Mouse (Mus musculus) adipocyte (in vitro differentiated cells): ENCODE measurements around the gene Pola2.
A peak's percentile ranks its signal among the peaks of the same experiment; 100 is the strongest.

Experiments
- DNase-seq: peaks from one replicate; pipeline ENCODE4 v3.0.0-alpha.2; 2016; ENCODE audit warnings: low spot score

The Pola2 gene

GRCm38 (mm10) chr19:5937095-5937835 lies 26.7 kb downstream of the Pola2 start:
- no peak for DNase-seq

- DNase-seq = no peak
Observed at GRCm38 (mm10) chr19:5935691-5936090, 28.3 kb downstream of the Pola2 start.

GRCm38 (mm10) chr19:5935266-5935665 lies 28.7 kb downstream of the Pola2 start:
- DNase-seq = no peak

DNA sequence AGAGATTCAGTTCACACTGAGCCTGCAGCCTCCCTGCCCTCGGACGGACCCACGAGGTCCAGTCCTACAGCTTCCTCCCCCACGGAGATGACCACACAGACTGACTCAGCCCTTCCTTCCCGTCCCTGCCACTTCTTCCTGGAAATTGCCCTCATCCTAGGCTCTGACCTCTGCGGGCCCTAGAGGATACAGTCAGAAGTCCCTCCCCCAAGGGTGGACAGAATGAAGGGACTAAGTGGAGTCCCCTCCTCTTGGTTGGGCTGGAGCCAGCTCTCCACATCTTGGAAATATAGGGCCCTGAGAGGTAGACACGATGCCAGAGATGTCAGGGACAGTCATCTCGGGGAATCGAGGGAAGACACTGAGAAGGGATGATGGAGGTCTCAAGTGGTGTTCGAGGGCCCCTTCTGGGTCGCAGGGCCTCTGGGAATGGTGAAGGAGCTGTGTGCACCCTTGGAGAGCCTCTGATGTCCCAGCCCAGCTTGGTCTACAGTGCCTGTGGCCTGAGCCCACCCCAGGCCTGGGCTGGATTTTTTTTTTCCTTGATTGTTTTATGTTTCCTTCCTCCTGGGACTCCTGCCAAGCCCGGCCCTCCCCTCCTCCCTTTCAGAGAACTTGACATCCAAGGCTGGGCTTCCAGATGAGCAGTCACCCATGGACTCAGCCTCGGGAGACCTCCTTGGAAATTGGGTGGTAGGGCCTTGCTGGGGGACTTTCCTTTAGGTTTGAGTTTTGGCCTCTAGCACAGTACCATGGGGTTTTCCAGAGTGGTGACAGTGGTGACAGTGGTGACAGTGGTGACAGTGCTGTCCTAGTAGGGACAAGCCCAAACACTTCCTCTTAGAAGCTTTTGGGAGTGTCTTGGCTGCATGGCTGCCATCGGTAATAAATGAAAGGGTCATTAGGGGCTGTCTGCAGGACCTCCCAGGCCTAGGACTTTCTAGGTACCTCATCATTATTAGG lies 34.1 kb downstream of the Pola2 start:
- peak; percentile 54 for DNase-seq

DNA sequence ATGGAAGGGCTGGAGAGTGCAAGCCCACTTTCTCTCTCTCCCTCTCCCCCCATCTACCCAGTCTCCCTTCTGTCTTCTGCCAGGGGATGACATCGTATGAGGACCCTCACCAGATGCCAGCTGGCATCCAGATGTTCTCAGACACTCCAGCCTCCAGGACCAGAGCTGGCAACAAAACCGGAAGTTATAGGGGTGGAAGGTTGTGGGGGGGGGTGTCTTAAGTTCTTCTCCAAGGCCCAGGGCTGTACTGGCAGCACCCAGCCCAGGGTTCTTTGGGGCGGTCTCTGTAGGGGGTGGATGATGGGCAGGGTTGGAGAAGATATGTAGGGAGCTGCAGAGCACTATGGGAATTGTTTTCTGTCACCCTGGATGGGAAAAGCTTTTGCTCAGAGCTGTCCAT lies 35.5 kb downstream of the Pola2 start:
- DNase-seq = peak; percentile 84

- peak; percentile 77 for DNase-seq
Observed at GRCm38 (mm10) chr19:5928104-5928503, 35.9 kb downstream of the Pola2 start.

GRCm38 (mm10) chr19:5927532-5927931 lies 36.5 kb downstream of the Pola2 start:
- no peak for DNase-seq

DNA sequence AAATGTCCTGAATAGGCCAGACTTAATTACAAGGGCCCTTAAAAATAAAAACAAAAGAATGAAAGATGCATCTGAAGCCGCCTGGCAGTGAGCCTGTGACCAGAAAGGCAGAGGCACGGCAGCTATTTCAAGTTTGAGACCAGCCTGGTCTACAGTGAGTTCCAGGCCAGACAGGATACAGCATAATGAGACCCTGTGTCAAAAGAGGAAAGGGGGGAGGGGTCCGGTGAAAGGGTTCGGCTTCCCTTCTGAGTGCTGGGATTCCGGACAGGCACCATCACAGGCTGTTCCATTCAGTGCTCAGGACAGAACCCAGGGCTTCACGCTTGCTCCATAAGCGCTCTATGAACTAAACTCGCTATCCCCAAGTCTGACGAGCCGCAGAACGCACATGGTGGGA lies 37.0 kb downstream of the Pola2 start:
- DNase-seq = no peak

DNA sequence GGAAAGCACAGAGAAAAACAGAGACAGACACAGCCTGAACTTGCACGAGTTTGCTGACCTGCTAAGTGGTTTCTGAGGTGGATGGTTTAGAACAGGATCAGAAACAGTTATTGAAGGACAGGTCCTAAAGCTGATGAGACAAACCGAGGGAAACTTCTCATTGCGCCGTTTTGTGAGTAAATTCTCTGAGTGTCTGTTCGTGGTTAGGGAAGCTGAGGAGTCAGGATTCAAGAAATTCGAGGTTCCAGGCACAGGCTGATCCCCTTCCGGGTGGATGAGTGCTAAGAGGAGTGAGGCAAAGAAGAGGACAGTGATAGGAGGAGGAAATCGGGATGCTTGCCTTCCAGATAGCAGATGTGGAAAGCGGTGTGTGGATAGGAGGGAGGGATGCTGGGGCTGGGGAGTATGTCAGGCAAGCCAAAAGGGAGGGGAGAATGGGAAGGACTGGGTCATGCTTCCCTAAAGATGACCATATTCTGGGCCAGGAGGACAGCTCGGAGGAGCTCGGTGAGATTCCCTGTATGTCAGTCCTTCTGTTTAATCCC lies 38.6 kb downstream of the Pola2 start:
- DNase-seq = peak; percentile 46

DNA sequence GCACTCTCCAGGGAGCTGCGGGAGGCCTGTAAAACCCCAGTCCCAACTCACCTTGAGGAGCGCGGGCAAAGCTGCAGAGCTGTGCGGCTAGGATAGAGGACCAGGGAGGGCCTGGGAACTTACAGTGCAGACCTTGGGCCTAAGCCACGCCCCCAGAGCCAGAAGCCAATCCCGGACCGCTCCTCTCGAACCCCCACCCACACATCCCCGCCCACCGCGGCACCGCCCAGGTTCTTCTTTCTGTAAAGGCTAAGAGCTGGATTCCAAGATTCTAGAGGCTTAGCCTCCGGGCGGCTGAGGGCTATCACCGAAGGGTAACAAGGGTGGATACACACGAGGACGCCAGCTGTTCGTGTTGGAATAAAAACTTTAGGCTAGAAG lies 39.3 kb downstream of the Pola2 start, which contains the start of gene Cdc42ep2:
Cdc42ep2 (minus strand) TSS at position 104 of the 381 bp plus-strand sequence.
- DNase-seq = peak; percentile 99

GRCm38 (mm10) chr19:5923990-5924712 lies 39.9 kb downstream of the Pola2 start:
- peak; percentile 88 for DNase-seq

DNA sequence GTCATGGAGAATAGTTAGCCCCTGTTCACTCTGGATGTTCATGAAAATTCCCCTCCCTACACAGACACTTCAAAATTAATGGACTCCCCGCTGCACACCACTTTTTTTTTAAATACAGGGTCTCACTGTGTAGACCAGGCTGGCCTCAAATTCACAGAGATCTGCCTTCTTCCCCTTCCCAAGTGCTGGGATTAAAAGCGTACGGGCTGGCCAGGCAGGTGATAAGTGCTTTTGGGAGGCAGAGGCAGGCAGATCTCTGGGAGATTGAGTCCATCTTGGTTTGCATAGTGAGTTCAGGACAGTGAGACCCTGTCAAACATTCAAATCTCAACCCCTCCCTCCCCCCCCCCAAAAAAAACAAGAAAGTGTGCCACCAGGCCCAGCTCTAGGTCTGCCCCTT lies 41.0 kb downstream of the Pola2 start:
- DNase-seq = no peak

- DNase-seq = no peak
Observed at GRCm38 (mm10) chr19:5922119-5922942, 41.7 kb downstream of the Pola2 start.

- DNase-seq = no peak
Observed at GRCm38 (mm10) chr19:5921715-5922114, 42.3 kb downstream of the Pola2 start.

GRCm38 (mm10) chr19:5913007-5913719 lies 50.8 kb downstream of the Pola2 start, which contains the start of gene Dpf2:
TSS of gene Dpf2 (minus strand) at chr19:5913010.
- no peak for DNase-seq

DNA sequence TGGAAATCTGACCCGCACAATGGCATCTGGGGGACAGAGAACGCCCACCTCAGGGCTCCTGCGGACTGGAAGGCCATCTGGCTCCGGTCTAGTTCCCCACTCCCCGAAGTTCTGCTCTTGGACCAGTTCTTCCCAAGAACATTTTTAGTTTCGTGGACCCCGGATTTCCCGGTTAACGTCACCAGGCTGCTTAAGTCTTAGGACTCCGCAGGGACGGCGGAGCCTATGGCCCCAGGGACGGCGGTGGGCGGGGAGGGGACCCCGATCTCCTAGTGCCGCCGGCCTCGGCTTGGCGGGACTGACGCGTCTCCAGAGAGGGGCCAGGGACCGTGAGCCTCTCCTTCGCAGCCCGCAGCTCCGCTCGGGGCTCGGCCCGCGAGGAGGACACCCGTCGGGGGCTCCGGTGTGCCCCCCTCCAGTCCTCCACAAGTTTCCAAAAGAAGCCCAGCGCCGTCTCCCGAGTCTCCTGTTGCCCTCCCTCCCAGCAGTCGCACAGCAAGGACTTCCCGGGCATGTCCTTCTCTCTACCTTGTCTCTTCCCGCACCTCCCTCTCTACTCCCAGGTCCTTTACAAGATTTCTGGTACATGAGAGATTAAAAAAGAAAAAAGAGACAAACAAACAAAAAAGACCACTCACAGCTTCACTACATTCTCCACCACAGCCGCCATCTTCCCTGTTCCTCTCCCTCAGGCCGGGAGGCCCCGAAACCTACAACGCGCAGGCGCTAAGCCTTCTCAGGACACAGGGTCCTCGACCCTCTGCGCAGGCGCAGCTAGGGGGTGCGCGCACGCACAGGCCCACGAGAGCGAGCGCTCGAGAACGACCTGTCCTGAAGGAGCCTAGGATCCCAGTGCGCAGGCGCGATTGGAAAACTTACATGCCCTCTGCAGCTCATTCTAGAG lies 51.6 kb downstream of the Pola2 start:
- DNase-seq = peak; percentile 100

- peak; percentile 50 for DNase-seq
Observed at GRCm38 (mm10) chr19:5911430-5912102, 52.4 kb downstream of the Pola2 start.

DNA sequence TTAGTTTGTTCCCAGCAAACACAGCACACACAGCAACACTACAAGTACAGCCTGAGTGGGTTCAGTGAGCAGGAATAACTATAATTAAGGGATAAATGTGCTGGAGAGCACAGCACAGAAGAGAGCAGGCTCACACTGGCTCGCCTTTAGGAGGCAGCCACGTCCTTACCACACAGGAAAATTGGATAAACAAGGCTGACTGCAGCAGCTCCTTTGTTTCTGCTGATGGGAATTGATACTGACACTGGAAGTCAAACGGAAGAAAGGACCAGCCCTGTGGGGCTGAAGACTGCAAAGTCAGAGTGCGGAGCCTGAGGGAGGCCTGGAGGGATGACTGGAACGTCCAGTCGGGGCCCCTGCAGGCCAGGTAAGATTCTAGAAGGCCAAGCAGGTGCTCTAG lies 53.8 kb downstream of the Pola2 start:
- DNase-seq = no peak

DNA sequence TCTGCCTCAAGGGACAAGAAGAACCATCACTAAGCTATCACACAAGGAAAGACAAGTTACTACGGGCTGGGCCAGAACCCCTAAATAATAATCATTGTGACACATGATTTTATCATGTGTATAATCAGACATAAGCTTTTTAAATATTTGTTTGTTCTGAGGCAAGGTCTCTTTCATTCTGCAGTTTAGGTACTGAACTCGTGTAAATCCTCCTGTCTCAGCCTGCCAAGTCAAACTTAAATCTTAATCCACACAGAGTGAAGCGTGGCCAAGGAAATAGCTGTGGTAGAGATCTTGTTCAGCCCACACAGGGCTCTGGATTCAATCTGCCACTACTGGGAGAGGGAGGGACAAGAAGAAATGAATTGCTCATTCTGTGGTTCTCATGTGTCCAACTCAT lies 56.7 kb downstream of the Pola2 start:
- DNase-seq = no peak
